Mouse (Mus musculus): ENCODE data around the gene Prlh.

Gene Prlh

DNA sequence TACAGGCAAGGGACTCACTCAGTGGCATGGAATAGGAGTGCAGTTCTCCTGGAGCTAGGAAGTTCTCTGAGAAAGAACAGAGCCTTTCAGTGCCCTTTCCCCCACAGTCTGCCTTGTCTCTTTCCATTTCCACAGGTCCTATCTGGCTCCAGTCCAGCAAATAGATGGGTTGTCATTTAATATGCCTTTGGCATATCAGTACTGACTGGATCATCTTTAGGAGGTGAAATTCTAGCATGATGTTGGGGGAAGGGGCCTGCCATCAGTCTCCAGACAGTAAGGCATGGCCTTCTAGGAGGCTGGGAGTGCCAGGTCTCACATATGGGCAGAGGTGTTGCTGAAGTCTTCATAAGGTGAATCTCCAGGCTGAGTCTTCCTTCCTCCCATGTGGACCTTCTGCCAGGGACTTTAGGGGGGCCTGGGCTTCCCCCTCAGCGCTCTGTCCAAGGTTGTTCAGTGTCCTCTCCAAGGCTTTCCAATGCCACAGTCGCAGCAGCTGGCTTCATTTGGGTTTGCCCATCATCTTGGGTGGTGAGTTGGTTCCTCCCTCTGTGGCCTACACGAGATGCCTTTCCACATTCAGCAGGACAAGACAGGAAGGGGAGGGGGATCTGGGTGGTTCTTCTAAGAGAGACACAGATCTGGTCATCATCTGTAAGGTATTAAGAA lies 49.1 kb downstream of the Prlh start:
- no peak for DNase-seq

- DNase-seq, result no peak
Measured at GRCm38 (mm10) chr1:91002641-91003040, 49.7 kb downstream of the Prlh start.

Data from lung, postnatal 4 days (tissue).